Mouse (Mus musculus): ENCODE results near the gene Edc4.

Gene Edc4

DNA sequence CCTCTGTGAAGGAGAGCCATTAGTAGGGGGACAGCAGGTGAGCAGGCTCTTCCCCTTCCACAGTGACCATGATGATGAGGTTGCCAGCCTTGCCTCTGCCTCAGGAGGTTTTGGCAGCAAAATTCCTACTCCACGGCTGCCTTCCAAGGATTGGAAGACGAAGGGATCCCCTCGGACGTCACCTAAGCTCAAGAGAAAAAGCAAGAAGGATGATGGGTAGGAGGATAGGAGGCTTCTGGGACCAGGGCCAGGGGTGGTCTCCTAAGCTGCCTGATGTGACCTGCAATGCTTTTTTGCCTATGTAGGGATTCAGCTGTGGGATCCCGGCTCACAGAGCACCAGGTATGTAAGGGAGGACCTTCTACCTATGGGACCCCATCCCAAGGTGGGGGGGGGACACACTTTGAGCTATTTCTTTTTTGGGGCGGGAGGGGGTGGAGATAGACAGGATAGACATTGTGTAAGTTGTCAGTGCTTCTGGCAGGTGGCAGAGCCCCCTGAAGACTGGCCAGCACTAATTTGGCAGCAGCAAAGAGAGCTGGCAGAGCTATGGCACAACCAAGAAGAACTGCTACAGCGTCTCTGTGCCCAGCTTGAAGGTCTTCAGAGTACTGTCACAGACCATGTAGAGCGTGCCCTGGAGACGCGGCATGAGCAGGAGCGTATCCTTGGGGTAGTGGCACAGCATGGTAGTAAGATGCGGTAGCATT lies 9.2 kb downstream of the Edc4 start:
- DNase-seq = no peak

DNA sequence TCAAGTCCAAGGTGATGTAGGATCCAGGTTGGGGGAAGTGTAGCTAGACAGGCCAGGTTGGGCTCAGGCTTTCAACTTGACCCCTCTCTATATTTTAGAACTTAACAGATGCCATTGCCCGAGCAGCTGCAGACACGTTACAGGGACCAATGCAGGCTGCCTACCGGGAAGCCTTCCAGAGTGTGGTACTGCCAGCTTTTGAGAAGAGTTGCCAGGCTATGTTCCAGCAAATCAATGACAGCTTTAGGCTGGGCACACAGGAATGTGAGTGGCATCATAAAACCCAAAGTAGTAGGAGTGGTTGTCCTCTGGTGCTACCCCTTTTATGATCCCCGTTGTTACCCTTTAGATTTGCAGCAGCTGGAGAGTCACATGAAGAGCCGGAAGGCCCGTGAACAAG lies 10.2 kb downstream of the Edc4 start:
- DNase-seq = no peak

DNA sequence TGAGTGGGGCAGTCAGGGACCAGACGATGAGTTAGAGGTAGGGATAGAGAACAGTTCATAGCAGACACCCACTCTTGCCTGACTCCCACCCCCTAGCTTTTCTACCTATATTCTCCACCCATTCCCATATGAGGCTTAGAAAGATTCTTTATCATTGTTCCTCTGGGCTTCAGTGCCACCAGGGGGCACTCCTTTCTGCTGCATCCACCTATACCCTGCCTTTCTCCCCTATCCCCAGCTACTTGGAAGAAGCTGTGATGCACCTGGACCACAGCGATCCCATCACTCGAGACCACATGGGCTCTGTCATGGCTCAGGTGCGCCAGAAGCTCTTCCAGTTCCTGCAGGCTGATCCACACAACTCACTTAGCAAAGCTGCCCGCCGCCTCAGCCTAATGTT lies 11.8 kb downstream of the Edc4 start:
- peak; percentile 40 for DNase-seq

GRCm38 (mm10) chr8:105893339-105893738 lies 12.7 kb downstream of the Edc4 start, which contains the start of gene Nrn1l:
TSS of gene Nrn1l (plus strand) at chr8:105893567.
- peak; percentile 31 for DNase-seq

- no peak for DNase-seq
Measured at GRCm38 (mm10) chr8:105897801-105898480, 17.3 kb downstream of the Edc4 start.

DNA sequence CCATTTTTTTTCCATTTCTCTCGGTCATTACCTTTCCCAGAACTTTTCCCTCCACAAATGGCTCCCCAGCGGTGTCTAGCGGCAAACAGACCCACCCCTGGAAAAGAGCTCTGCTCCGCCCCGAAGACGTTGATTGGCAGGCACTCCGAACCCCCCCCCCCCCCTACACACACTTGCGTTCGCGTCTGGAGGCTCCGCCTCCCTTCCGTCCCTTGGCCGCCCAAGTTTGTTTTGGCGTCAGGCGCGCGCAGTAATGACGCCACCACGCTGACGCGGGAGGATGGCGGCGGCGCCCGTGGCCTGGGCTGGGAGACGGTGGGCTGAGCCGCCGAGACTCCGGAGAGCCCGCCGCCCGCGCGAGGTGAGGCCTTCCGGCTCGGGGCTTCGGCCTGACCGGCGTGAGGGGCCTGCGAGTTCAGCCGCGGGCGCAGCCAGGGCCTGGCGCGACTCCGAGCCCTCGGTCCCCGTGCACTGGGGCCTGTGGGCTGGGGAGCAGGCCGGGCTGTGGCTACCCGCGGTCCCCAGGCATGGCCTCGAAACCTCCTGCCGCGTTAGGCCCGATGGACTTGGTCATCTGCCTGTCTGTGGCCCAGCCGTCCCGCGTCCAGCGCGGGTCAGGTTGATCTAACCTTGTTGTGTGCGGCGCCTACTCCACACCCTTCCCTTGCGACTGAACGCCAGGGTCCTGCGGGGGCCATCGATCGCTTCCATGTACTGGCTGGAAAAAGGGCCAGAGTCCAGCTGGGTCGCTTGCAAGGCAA lies 19.7 kb downstream of the Edc4 start, which contains the start of gene Pskh1:
TSS of gene Pskh1 (plus strand) at position 262 of the 761 bp plus-strand sequence.
- DNase-seq = peak; percentile 93

DNA sequence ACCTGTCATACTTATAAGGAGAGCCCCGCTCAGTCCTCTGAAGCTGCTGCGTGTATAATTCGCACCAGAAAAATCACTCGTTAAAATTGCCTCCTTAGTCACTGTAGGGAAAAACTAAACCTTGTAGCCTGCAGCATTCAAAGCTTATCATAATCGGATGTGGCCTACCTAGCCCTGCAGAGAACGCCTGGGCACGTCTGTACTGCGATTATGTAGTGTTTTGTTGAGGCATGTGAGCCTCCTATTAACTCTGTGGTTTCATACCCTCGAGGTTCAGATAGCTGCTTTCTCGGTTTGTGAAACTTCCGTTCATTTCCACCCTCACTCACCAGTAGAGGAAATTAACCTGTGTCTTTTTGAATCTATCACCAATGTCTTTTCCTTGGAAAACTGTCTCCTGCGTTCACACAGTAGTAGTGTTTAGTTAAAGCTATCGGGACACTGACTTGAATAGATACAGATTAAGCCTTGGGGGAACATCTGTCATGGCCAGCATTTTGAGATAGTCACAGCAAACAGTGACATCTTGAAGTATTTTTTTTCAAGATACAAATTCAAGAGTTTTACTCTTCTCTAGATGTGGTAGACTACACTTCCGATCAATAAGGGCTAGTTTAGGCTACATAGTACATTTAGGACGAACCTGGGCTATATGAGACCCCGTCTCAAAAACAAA lies 20.4 kb downstream of the Edc4 start:
- no peak for DNase-seq

GRCm38 (mm10) chr8:105919390-105919789 lies 38.7 kb downstream of the Edc4 start:
- no peak for DNase-seq

- no peak for DNase-seq
Measured at GRCm38 (mm10) chr8:105925123-105925522, 44.4 kb downstream of the Edc4 start.

DNA sequence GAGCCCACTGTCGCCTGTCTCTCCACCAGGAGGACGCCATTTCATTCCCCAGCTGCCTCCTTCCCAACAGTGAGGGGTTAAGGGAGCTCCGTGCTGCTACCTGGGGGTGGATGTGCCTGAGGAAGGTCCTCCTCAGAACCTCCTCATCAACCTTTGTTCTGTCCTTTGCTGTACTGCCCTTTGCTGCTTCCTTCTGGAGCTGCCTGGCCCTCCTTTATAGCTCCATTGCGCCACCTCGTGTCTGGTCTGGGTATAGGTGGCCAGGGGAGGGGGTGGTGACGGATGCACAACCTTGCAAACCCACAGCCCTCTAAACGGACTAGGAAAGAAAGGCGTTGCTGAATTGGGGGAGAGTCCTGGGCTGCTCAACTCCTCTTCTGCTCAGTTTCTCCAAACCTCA lies 49.9 kb downstream of the Edc4 start:
- peak; percentile 92 for DNase-seq

DNA sequence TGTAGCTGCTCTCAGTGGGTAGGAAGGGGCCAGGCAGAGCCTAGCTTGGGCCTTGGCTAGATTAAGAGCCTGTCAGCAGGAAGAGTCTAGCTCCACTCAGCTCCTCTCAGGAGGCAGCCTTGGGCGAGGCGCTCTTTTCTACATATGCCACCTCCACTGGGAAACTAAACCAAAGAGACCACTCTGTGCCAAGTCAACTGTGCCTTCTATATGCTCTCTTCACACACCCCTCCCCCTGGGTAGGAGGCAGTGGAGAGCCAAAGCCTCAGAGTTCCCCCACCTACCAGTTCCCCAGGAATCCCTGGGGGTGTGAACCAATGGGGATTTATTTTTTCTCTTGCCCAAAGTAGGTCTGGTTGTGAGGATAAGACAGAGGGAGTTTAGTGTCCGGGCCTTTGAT lies 50.6 kb downstream of the Edc4 start:
- DNase-seq = no peak

DNA sequence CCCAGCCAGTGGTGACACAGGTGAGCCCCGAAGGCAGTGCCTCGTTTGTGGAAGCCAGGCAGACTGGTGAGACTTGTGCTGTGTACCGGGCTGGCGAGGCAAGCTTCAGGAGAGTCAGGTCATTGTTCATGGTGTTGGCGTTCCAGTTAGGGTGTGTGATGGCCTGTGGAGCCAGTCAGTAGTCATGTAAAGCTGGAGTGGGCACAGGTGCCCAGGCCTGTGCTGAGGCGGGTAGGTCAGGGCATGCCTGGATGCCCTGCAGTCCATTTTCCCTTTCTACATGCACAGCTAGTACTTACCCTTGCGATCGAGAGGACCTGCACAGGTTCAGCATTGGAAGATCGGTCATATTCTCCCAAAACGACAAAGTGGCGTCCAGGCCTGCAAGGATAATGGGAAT lies 51.8 kb downstream of the Edc4 start:
- no peak for DNase-seq

DNA sequence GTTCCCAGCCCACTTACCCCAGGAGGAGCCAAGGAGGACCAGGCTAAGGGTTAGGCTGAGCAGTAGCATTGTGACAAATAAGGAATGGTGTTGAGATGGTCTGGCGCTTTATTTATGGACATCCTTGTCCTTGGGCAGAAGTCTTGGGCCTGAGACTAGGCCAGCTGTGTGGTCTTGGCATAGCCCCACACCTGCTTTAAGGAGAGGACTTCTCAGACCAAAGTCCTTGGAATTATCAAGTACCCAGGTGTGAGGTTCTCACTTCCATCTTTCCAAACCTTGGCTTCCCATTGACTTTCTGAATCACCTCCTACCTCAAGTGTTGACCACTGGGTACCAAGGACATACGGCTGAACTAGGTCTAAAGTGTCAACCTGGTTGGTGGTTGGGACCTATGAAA lies 53.1 kb downstream of the Edc4 start, which contains the start of gene Ctrl:
TSS of gene Ctrl (minus strand) at position 101 of the 400 bp plus-strand sequence.
- DNase-seq = no peak

DNA sequence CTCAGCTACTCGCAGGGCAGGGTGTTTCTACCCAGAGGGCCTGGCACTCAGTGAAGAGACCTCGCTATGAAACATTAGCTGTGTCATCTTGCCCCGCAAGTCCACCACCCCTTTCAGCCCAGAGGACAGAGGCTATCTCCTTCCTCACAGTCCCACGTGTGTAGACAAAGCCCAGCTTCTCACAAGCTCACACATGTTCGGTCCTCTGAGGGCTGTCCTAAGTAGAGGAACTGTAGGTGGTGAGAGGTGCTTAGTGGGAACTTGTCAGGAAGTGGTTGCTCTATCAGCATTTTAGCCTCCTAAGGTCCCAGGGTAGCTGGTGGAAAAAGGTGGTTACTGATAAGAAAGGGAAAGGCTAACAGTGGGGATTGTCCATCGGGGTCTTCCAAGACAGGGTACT lies 54.4 kb downstream of the Edc4 start:
- no peak for DNase-seq

- no peak for DNase-seq
Measured at GRCm38 (mm10) chr8:105935863-105936603, 55.4 kb downstream of the Edc4 start.

GRCm38 (mm10) chr8:105936866-105937475 lies 56.3 kb downstream of the Edc4 start:
- DNase-seq = peak; percentile 68

- peak; percentile 69 for DNase-seq
Measured at GRCm38 (mm10) chr8:105937496-105938305, 57.0 kb downstream of the Edc4 start.

GRCm38 (mm10) chr8:105938306-105938669 lies 57.6 kb downstream of the Edc4 start, which contains the start of gene Psmb10:
TSS of gene Psmb10 (minus strand) at chr8:105938444.
- DNase-seq = no peak

GRCm38 (mm10) chr8:105942026-105942425 lies 61.3 kb downstream of the Edc4 start:
- DNase-seq = no peak

- no peak for DNase-seq
Measured at GRCm38 (mm10) chr8:105942542-105942941, 61.9 kb downstream of the Edc4 start.

DNA sequence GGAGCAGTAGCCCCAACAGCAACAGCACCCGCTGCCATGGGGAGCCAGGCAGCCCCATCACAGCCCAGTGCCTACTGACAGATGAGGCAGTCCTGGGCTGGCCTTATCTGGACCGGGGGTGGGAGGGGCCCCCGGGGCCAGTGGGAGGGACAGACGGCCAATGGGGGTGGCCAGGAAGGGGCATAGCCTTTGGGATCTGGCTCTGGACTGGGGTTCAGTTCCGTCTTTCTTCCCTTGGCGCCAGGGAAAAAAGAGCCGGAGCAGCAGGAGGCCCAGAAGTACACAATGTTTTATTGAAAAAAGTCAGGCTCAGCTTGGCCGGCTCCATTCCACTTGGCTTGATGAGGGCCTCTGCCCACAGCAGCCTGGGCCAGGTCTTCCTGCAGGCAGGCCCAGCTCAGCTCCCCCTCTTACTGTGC lies 62.6 kb downstream of the Edc4 start, which contains the start of gene Lcat:
TSS of gene Lcat (minus strand) at position 62 of the 419 bp plus-strand sequence.
- DNase-seq = no peak

All from thymus, postnatal 25 days (tissue).